Mouse (Mus musculus): ENCODE data around the gene Gnpat. TPM values are rescaled to one million over a fixed set of nuclear protein-coding genes. Genes with fewer than 3 reads are reported as not detected.
A peak's percentile ranks its signal among the peaks of the same experiment; 100 is the strongest.

The Gnpat gene
- polyA plus RNA-seq, 1 experiment from 2014 or later = 89.5 TPM

GRCm38 (mm10) chr8:124853511-124853910 lies 9.3 kb upstream of the Gnpat start:
- Histone ChIP-seq H3K27me3 (no peaks in the 10 kb centered on the region), H3K9ac (replicated peaks) (no peak overlapping the region), H3K4me2 (replicated peaks) (no peak overlapping the region), H3K27ac (replicated peaks) (no peak overlapping the region), H3K9me3 (peaks cover 13% of the 10 kb centered on the region), H3K36me3 (peaks cover 60% of the 10 kb centered on the region), H3K4me1 (no peaks in the 10 kb centered on the region), H3K4me3 (no peak overlapping the region)
- 100% methylated on average over 1 of the region's 1 CpGs for WGBS
- ATAC-seq (replicated peaks) = no peak

DNA sequence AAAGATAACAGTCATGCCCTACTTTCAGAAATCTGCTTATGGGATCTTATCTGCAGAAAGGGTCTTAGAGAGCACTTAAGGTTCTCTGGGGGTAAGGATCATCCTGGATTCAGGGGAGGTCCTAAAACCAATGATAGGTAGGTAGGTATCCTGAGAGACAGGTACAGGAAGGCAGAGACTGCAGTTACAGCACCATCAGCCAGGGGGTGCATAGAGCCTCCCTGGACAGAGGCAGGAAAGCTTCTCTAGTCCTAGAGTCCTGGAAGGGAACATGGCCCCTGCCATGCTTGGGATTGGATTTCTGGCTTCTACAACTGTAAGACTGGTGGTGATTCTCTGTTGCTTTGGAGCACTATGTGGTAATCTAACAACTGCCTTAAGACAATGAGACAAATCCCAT lies 3.4 kb upstream of the Gnpat start:
- no peak overlapping the region for H3K27ac ChIP-seq (replicated peaks)
- H3K4me1 ChIP-seq = peaks cover 20% of the 10 kb centered on the region
- H3K27me3 ChIP-seq = no peaks in the 10 kb centered on the region
- no peaks in the 10 kb centered on the region; the same call in 1 of the 2 replicates for H3K9me3 ChIP-seq
- no peak overlapping the region for H3K4me2 ChIP-seq (replicated peaks)
- no peak overlapping the region for H3K4me3 ChIP-seq
- no peak overlapping the region for H3K9ac ChIP-seq (replicated peaks)
- no peak for ATAC-seq (replicated peaks)
- H3K36me3 ChIP-seq = peaks cover 59% of the 10 kb centered on the region

DNA sequence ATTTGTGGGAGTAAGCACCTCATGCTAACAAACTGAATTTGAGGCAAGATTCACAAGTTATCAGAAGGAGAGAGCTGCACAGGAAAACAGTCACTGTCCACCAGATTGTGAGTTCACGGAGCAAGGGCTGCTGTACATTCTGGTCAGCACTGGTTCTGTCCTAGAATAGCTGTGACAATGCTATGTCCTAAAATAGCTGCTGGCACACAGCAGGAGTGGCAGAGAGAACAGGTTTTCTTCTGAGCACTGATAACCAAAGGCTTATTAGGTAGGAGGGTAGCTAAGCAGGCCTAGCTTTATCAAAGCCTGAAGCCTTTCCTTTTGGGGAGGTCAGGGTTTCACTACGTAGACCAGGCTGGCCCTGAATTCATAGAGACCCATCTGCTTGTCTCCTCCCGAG lies 2.6 kb upstream of the Gnpat start:
- Histone ChIP-seq H3K4me2 (replicated peaks) (no peak overlapping the region), H3K4me3 (no peak overlapping the region), H3K9me3 (no peaks in the 10 kb centered on the region), H3K9ac (replicated peaks) (no peak overlapping the region), H3K36me3 (peaks cover 51% of the 10 kb centered on the region), H3K4me1 (peaks cover 21% of the 10 kb centered on the region), H3K27ac (replicated peaks) (no peak overlapping the region), H3K27me3 (no peaks in the 10 kb centered on the region)
- ATAC-seq (replicated peaks) = no peak
- WGBS = 92% methylated on average over 3 of the region's 3 CpGs

- H3K27me3 ChIP-seq = no peaks in the 10 kb centered on the region
- peaks cover 21% of the 10 kb centered on the region for H3K4me1 ChIP-seq
- no peaks in the 10 kb centered on the region for H3K9me3 ChIP-seq
- peak overlapping the region; percentile 81 for H3K4me2 ChIP-seq (replicated peaks)
- peak overlapping the region; percentile 86 for H3K27ac ChIP-seq (replicated peaks)
- H3K9ac ChIP-seq (replicated peaks) = peak overlapping the region; percentile 93
- peak; percentile 88 for ATAC-seq (replicated peaks)
- peak overlapping the region; percentile 91 for H3K4me3 ChIP-seq
- H3K36me3 ChIP-seq = peaks cover 24% of the 10 kb centered on the region
- under 1% methylated on average over 33 of the region's 33 CpGs for WGBS
Measured at GRCm38 (mm10) chr8:124863163-124863677, 387 bp downstream of the Gnpat start.

DNA sequence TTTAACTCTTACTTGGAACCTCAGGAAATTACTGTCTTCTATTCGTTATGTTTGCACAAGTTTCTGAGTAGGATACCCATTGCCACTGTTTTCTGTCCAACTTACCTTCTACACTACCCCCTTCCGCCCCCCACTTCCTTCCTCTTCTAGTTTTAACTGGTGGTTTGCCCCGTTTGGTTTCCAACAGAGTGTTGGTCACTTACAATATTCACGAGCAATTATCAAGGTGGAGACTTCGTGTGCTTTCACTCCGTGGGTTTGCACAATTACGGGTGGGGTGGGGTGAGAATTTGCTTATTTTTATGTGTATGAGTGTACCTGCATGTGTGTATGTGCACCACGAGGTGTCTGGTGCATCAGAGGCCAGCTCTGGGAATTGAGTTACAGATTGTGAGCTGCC lies 896 bp downstream of the Gnpat start:
- ATAC-seq (replicated peaks) = no peak

GRCm38 (mm10) chr8:124866669-124867068 lies 3.8 kb downstream of the Gnpat start:
- H3K9ac ChIP-seq (replicated peaks) = no peak overlapping the region
- no peaks in the 10 kb centered on the region for H3K27me3 ChIP-seq
- H3K27ac ChIP-seq (replicated peaks) = no peak overlapping the region
- no peak overlapping the region for H3K4me3 ChIP-seq
- peaks cover 5% of the 10 kb centered on the region; the same call in 1 of the 2 replicates for H3K36me3 ChIP-seq
- peaks cover 18% of the 10 kb centered on the region for H3K4me1 ChIP-seq
- no peaks in the 10 kb centered on the region for H3K9me3 ChIP-seq
- 84% methylated on average over 3 of the region's 3 CpGs for WGBS
- H3K4me2 ChIP-seq (replicated peaks) = no peak overlapping the region
- ATAC-seq (replicated peaks) = no peak

More for the DNA sequence above, 896 bp downstream of the Gnpat start:
- WGBS = 22% methylated on average over 8 of the region's 8 CpGs
- H3K9me3 ChIP-seq = no peaks in the 10 kb centered on the region
- peak overlapping the region; percentile 91 for H3K4me3 ChIP-seq
- peak overlapping the region; percentile 93 for H3K9ac ChIP-seq (replicated peaks)
- H3K36me3 ChIP-seq = peaks cover 20% of the 10 kb centered on the region
- peak overlapping the region; percentile 81 for H3K4me2 ChIP-seq (replicated peaks)
- no peaks in the 10 kb centered on the region for H3K27me3 ChIP-seq
- H3K4me1 ChIP-seq = peaks cover 21% of the 10 kb centered on the region
- peak overlapping the region; percentile 86; the same call in 1 of the 2 replicates for H3K27ac ChIP-seq (replicated peaks)

- no peaks in the 10 kb centered on the region for H3K27me3 ChIP-seq
- no peak overlapping the region for H3K9ac ChIP-seq (replicated peaks)
- peaks cover 13% of the 10 kb centered on the region for H3K4me1 ChIP-seq
- no peak overlapping the region for H3K4me3 ChIP-seq
- 97% methylated on average over 2 of the region's 2 CpGs for WGBS
- ATAC-seq (replicated peaks) = no peak
- peaks cover 10% of the 10 kb centered on the region for H3K36me3 ChIP-seq
- no peak overlapping the region for H3K4me2 ChIP-seq (replicated peaks)
- H3K27ac ChIP-seq (replicated peaks) = no peak overlapping the region
- no peaks in the 10 kb centered on the region for H3K9me3 ChIP-seq
Measured at GRCm38 (mm10) chr8:124867126-124867525, 4.3 kb downstream of the Gnpat start.

GRCm38 (mm10) chr8:124869708-124870107 lies 6.9 kb downstream of the Gnpat start:
- Histone ChIP-seq H3K27me3 (no peaks in the 10 kb centered on the region), H3K4me3 (no peak overlapping the region), H3K4me2 (replicated peaks) (no peak overlapping the region), H3K4me1 (no peaks in the 10 kb centered on the region), H3K9me3 (no peaks in the 10 kb centered on the region), H3K36me3 (peaks cover 34% of the 10 kb centered on the region), H3K9ac (replicated peaks) (no peak overlapping the region), H3K27ac (replicated peaks) (no peak overlapping the region)
- no peak for ATAC-seq (replicated peaks)
- 90% methylated on average over 6 of the region's 6 CpGs for WGBS

DNA sequence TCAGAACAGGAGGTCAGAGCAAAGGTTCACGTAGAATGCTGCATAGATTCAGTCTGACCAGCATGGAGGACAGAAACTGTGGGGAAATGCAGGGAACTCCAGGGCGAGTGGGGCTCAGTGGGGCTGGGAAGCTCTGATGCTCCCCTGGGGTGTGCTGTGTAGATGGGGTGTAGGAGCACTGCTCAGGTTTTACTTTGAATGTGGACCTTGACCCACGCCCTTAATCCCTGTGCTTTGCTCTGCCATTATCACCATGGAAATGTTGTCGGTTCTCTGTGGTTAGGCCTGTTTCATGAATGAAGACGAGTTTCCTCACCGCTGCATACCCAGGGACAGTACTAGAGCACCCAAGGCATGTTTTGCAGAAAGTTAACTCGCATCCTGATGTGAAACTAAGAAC lies 8.6 kb downstream of the Gnpat start:
- peaks cover 49% of the 10 kb centered on the region for H3K36me3 ChIP-seq
- H3K4me2 ChIP-seq (replicated peaks) = no peak overlapping the region
- no peaks in the 10 kb centered on the region for H3K27me3 ChIP-seq
- no peaks in the 10 kb centered on the region for H3K4me1 ChIP-seq
- no peak for ATAC-seq (replicated peaks)
- H3K9me3 ChIP-seq = no peaks in the 10 kb centered on the region
- H3K27ac ChIP-seq (replicated peaks) = no peak overlapping the region
- H3K9ac ChIP-seq (replicated peaks) = no peak overlapping the region
- no peak overlapping the region for H3K4me3 ChIP-seq
- 94% methylated on average over 7 of the region's 7 CpGs for WGBS

- ATAC-seq (replicated peaks) = no peak
- H3K9ac ChIP-seq (replicated peaks) = no peak overlapping the region
- peaks cover 54% of the 10 kb centered on the region for H3K36me3 ChIP-seq
- H3K9me3 ChIP-seq = no peaks in the 10 kb centered on the region
- H3K4me1 ChIP-seq = no peaks in the 10 kb centered on the region
- WGBS = 92% methylated on average over 7 of the region's 7 CpGs
- no peaks in the 10 kb centered on the region for H3K27me3 ChIP-seq
- H3K27ac ChIP-seq (replicated peaks) = no peak overlapping the region
- H3K4me2 ChIP-seq (replicated peaks) = no peak overlapping the region
- no peak overlapping the region for H3K4me3 ChIP-seq
Measured at GRCm38 (mm10) chr8:124872081-124872480, 9.2 kb downstream of the Gnpat start.

DNA sequence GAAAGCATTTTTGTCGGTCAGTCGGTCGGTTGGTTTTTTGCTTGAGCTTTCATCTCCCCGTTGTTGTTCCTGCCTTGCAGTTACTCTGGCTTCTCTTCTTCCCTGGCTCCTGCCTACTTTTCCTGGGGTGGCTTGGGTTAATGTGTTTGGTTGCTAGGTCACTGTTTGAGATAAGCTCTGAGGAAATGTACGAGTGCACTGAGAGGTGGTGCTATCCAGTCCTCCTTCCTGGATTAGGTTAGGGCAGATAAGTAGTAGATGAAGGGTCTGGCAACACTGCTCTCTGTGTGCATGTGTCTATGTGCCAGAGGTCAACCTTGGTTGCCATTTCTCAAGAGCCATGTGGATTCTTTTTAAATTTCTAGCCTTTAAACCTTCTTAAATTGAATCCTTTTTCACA lies 9.9 kb downstream of the Gnpat start:
- Histone ChIP-seq H3K4me1 (no peaks in the 10 kb centered on the region), H3K36me3 (peaks cover 60% of the 10 kb centered on the region)
- 88% methylated on average over 5 of the region's 5 CpGs for WGBS

GRCm38 (mm10) chr8:124878141-124878540 lies 15.3 kb downstream of the Gnpat start:
- Histone ChIP-seq H3K36me3 (peaks cover 88% of the 10 kb centered on the region), H3K27me3 (no peaks in the 10 kb centered on the region), H3K4me1 (no peaks in the 10 kb centered on the region), H3K27ac (replicated peaks) (no peak overlapping the region), H3K4me3 (no peak overlapping the region), H3K9ac (replicated peaks) (no peak overlapping the region), H3K4me2 (replicated peaks) (no peak overlapping the region), H3K9me3 (no peaks in the 10 kb centered on the region)
- ATAC-seq (replicated peaks) = no peak
- 94% methylated on average over 5 of the region's 5 CpGs for WGBS

More for the DNA sequence above, 9.9 kb downstream of the Gnpat start:
- Histone ChIP-seq H3K27me3 (no peaks in the 10 kb centered on the region), H3K27ac (replicated peaks) (no peak overlapping the region), H3K4me3 (no peak overlapping the region), H3K4me2 (replicated peaks) (no peak overlapping the region), H3K9me3 (no peaks in the 10 kb centered on the region), H3K9ac (replicated peaks) (no peak overlapping the region)
- ATAC-seq (replicated peaks) = no peak

DNA sequence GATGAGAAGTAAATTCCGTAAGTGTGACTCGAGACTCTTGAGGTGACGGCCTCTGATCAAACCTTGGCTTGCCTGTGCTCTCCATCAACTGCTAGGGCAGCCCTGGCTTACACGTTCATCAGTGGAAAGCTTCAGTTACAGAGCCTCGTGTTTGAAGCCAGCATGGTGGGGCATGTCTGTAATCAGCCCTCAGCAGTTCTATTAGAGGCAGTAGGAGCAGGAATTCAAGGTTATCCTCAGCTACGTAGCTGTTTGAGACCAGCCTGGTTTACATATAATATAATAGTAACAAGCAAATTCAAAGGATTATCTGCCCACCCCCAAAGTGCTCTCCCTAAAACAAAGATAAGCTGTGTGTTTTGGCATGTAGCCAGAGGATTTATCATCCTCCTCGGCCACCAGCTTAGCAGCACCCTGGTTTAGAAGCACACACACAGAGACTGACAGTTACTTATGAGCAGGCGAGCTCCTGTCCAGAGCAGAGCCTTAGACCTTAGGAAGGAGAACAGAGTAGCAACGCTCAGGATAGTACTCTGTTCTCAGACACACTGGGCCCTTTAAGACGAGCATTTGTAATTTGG lies 16.2 kb downstream of the Gnpat start:
- H3K27me3 ChIP-seq = no peaks in the 10 kb centered on the region
- H3K4me3 ChIP-seq = no peak overlapping the region
- H3K27ac ChIP-seq (replicated peaks) = no peak overlapping the region
- H3K9me3 ChIP-seq = no peaks in the 10 kb centered on the region
- H3K9ac ChIP-seq (replicated peaks) = no peak overlapping the region
- no peaks in the 10 kb centered on the region for H3K4me1 ChIP-seq
- ATAC-seq (replicated peaks) = no peak
- H3K4me2 ChIP-seq (replicated peaks) = no peak overlapping the region
- WGBS = 86% methylated on average over 10 of the region's 10 CpGs
- peaks cover 89% of the 10 kb centered on the region for H3K36me3 ChIP-seq

Measured in forebrain, embryonic 15.5 days (tissue).